Mouse (Mus musculus) embryonic facial prominence, embryonic 11.5 days (tissue): Measurements from ENCODE around the gene Dtnb. TPM values are rescaled to one million over a fixed set of nuclear protein-coding genes. Genes with fewer than 3 reads are reported as not detected.
A peak's percentile ranks its signal among the peaks of the same experiment; 100 is the strongest.
"Not testable (repeated sequence)": the region's sequence is repeated elsewhere in the genome, so short reads cannot be mapped to it uniquely, and the experiment has no call there.

Experiments used
- ATAC-seq: fragments of 200-750 bp; cut with Nextera tagmentation; replicated peaks from 2 replicates; pipeline ENCODE4 v1.8.0; 2017; ENCODE audit warnings: low read depth; ENCODE audit not compliant: insufficient number of reproducible peaks, low FRiP score, low TSS enrichment
- DNase-seq: peaks from one replicate; pipeline ENCODE4 v3.0.0-alpha.2; 2015; ENCODE audit warnings: low spot score
- H3K27ac ChIP-seq: fragments of 300-500 bp; sonication (generic); replicated peaks from 2 replicates; pipeline ENCODE4 v1.5.1; 2014; ENCODE audit warnings: mild to moderate bottlenecking, low read depth, low read length, control low read depth
- H3K27me3 ChIP-seq: fragments of 300-500 bp; sonication (generic); 2 replicates; pipeline ENCODE4 v1.6.1; 2014; ENCODE audit warnings: mild to moderate bottlenecking, low read length, moderate library complexity, mixed read lengths; ENCODE audit not compliant: control insufficient read depth, insufficient read depth
- H3K36me3 ChIP-seq: fragments of 300-500 bp; sonication (generic); replicated peaks from 2 replicates; pipeline ENCODE4 v1.6.1; 2014; ENCODE audit warnings: low read depth, mild to moderate bottlenecking, low read length, moderate library complexity, mixed read lengths; ENCODE audit not compliant: control insufficient read depth, insufficient read depth
- H3K4me1 ChIP-seq: fragments of 300-500 bp; sonication (generic); 2 replicates; pipeline ENCODE4 v1.6.1; 2014; ENCODE audit warnings: low read length, mixed read lengths; ENCODE audit not compliant: control insufficient read depth, insufficient read depth
- H3K4me2 ChIP-seq: fragments of 300-500 bp; sonication (generic); 2 replicates; pipeline ENCODE4 v1.6.1; 2014; ENCODE audit warnings: low read depth, mild to moderate bottlenecking, control low read depth, low read length, moderate library complexity
- H3K4me3 ChIP-seq: fragments of 300-500 bp; sonication (generic); 2 replicates; pipeline ENCODE4 v1.5.1; 2014; ENCODE audit warnings: low read depth, low read length, control low read depth
- H3K9ac ChIP-seq: fragments of 300-500 bp; sonication (generic); replicated peaks from 2 replicates; pipeline ENCODE4 v1.6.1; 2014; ENCODE audit warnings: mild to moderate bottlenecking, control low read depth, low read length
- H3K9me3 ChIP-seq: fragments of 300-500 bp; sonication (generic); replicated peaks from 2 replicates; pipeline ENCODE4 v1.6.1; 2016; ENCODE audit warnings: mild to moderate bottlenecking, low read length, inconsistent platforms, mixed read lengths; ENCODE audit not compliant: control insufficient read depth
- WGBS: fragments of 180-500 bp; shearing (Covaris S2); extraction: QIAGEN DNeasy Blood & Tissue Kit; methylation state at CpG from one replicate; pipeline ENCODE4 v1.1.7; 2014; 5-methylcytosine and 5-hydroxymethylcytosine counted together
- polyA plus RNA-seq: library from polyadenylated mRNA; unstranded; fragments of >200 nt; fragmentation: Nextera tagmentation; extraction: Ambion mirVana; gene quantifications from 2 replicates; pipeline ENCODE4 v1.2.1, GENCODE M21; 2014

The Dtnb gene
- polyA plus RNA-seq, 1 experiment from 2014 or later = 40.4 TPM

- Histone ChIP-seq H3K27me3 (no peaks in the 10 kb centered on the region), H3K4me2 (no peak overlapping the region), H3K9me3 (no peaks in the 10 kb centered on the region), H3K9ac (no peak overlapping the region), H3K27ac (no peak overlapping the region), H3K36me3 (no peaks in the 10 kb centered on the region), H3K4me3 (no peak overlapping the region), H3K4me1 (no peaks in the 10 kb centered on the region)
- 90% methylated on average over 9 of the region's 9 CpGs for WGBS
- no peak for ATAC-seq
- no peak for DNase-seq
Observed at GRCm38 (mm10) chr12:3672786-3673185, 100.6 kb downstream of the Dtnb start.

GRCm38 (mm10) chr12:3673886-3674285 is 101.7 kb downstream of the Dtnb start:
- 78% methylated on average over 8 of the region's 8 CpGs for WGBS
- ATAC-seq (no peak), DNase-seq (no peak)
- no peaks in the 10 kb centered on the region for H3K9me3 ChIP-seq
- no peaks in the 10 kb centered on the region for H3K4me1 ChIP-seq
- no peak overlapping the region for H3K27ac ChIP-seq
- H3K9ac ChIP-seq = no peak overlapping the region
- H3K36me3 ChIP-seq = no peaks in the 10 kb centered on the region
- H3K4me3 ChIP-seq = no peak overlapping the region
- H3K4me2 ChIP-seq = no peak overlapping the region
- no peaks in the 10 kb centered on the region for H3K27me3 ChIP-seq

DNA sequence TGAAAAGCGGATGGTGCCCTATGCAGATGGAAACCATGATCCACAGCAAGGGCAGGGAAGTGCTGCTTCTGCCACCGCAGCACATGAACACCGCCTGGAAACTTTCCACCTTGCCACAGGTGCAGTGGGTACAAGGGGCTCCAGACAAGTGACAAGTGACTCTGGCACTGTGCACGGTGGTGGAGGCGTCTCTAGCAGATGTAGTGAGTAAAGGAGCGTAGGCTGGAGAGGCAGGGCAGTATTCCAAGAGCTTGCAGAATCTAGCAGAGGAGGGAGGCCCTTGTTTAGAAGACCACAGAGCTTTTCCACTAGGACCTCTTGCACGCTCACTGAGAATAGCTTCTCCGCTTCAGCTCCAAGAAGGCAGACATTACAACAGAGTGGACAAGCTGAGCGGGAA is 102.7 kb downstream of the Dtnb start:
- Histone ChIP-seq H3K9ac (no peak overlapping the region), H3K4me3 (no peak overlapping the region), H3K27ac (no peak overlapping the region), H3K4me2 (no peak overlapping the region), H3K27me3 (no peaks in the 10 kb centered on the region), H3K9me3 (no peaks in the 10 kb centered on the region), H3K36me3 (no peaks in the 10 kb centered on the region), H3K4me1 (no peaks in the 10 kb centered on the region)
- no peak for DNase-seq
- 89% methylated on average over 9 of the region's 9 CpGs for WGBS
- no peak for ATAC-seq

- DNase-seq (peak; percentile 56), ATAC-seq (no peak)
- no peaks in the 10 kb centered on the region for H3K9me3 ChIP-seq
- no peak overlapping the region for H3K4me3 ChIP-seq
- H3K9ac ChIP-seq = no peak overlapping the region
- 49% methylated on average over 5 of the region's 5 CpGs for WGBS
- no peaks in the 10 kb centered on the region for H3K4me1 ChIP-seq
- no peaks in the 10 kb centered on the region for H3K36me3 ChIP-seq
- no peak overlapping the region for H3K27ac ChIP-seq
- no peak overlapping the region for H3K4me2 ChIP-seq
- H3K27me3 ChIP-seq = no peaks in the 10 kb centered on the region
Observed at GRCm38 (mm10) chr12:3680721-3681120, 108.5 kb downstream of the Dtnb start.

GRCm38 (mm10) chr12:3683041-3683440 is 110.9 kb downstream of the Dtnb start:
- no peak overlapping the region for H3K4me2 ChIP-seq
- H3K4me1 ChIP-seq = no peaks in the 10 kb centered on the region
- no peak overlapping the region for H3K9ac ChIP-seq
- ATAC-seq (no peak), DNase-seq (no peak)
- no peaks in the 10 kb centered on the region for H3K36me3 ChIP-seq
- no peaks in the 10 kb centered on the region for H3K9me3 ChIP-seq
- H3K27ac ChIP-seq = no peak overlapping the region
- H3K27me3 ChIP-seq = no peaks in the 10 kb centered on the region
- H3K4me3 ChIP-seq = no peak overlapping the region
- 89% methylated on average over 8 of the region's 8 CpGs for WGBS

DNA sequence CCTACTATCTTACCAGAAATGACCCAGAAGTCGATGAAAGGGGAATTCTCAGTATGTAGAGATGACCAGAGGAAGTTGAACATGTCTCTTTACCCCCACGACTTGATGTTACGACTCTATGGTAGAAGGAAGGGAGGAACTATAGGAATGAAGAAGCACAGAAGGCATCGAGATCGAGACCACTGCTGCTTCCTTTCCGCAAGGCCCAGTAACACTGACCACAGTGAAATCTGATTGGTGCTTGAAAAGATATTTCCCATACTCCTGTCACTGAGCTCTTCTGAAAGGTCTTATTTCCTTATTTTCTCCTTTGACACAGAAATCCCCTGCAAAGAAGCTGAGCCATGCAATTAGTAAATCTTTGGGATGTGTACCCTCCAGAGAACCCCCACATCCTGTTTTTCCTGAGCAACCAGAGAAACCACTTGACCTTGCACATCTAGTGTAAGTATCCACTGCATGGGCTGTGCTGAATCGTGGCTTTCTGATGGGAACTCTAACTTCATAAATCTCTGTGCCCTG is 114.3 kb downstream of the Dtnb start:
- H3K36me3 ChIP-seq = no peaks in the 10 kb centered on the region
- H3K27ac ChIP-seq = no peak overlapping the region
- no peaks in the 10 kb centered on the region for H3K27me3 ChIP-seq
- no peak overlapping the region for H3K9ac ChIP-seq
- DNase-seq (no peak), ATAC-seq (no peak)
- no peaks in the 10 kb centered on the region for H3K9me3 ChIP-seq
- no peak overlapping the region for H3K4me2 ChIP-seq
- H3K4me3 ChIP-seq = no peak overlapping the region
- 90% methylated on average over 7 of the region's 7 CpGs for WGBS
- H3K4me1 ChIP-seq = no peaks in the 10 kb centered on the region

GRCm38 (mm10) chr12:3690926-3691529 is 118.8 kb downstream of the Dtnb start:
- H3K4me3 ChIP-seq, H3K9me3 ChIP-seq, H3K27me3 ChIP-seq, H3K9ac ChIP-seq, DNase-seq, ATAC-seq, H3K4me2 ChIP-seq, H3K27ac ChIP-seq, H3K36me3 ChIP-seq, H3K4me1 ChIP-seq: not testable (repeated sequence)
- WGBS = 91% methylated on average over 17 of the region's 17 CpGs

DNA sequence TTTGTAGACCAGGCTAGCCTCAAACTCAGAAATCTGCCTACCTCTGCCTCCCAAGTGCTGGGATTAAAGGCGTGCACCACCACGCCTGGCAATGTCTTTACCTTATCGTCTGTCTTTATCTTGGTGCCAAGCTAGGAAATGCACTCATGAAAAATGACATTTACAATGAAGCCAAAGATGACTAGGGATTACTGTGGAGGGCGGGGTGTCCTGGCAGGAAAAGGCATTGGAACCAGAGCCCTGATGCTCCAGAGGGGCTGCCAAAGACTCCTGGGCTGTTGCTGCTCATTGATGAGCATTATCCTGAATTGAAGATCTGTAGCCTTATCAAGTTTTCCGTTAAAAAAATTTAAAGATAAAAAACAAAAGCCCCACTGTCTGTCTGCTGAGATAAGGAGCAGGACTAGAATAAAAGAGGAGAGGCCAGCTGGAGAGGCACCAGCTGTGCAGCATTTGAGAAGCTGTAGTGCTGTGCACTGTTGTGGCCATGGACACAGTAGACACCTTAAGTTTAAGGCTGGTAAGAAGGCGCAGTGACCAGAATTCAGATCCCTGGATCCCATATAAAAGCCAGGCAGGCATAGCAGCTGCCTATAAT is 120.7 kb downstream of the Dtnb start:
- Histone ChIP-seq H3K27me3 (no peaks in the 10 kb centered on the region), H3K27ac (no peak overlapping the region), H3K4me1 (no peaks in the 10 kb centered on the region), H3K9ac (no peak overlapping the region), H3K9me3 (no peaks in the 10 kb centered on the region), H3K4me2 (no peak overlapping the region), H3K36me3 (no peaks in the 10 kb centered on the region), H3K4me3 (no peak overlapping the region)
- no peak for DNase-seq
- WGBS = 89% methylated on average over 6 of the region's 6 CpGs
- ATAC-seq = no peak
